Mouse (Mus musculus) lung, postnatal 14 days (tissue): Measurements from ENCODE around the gene Rwdd4a.

Experiments used
- DNase-seq: peaks from one replicate; pipeline ENCODE4 v3.0.0; 2021

Rwdd4a gene

GRCm38 (mm10) chr8:47533344-47534125, at the start of gene Rwdd4a, which contains the start of gene Trappc11:
Gene Rwdd4a (plus strand): TSS chr8:47533664.
Gene Trappc11 (minus strand): TSS chr8:47533470.
- DNase-seq = peak; percentile 96

GRCm38 (mm10) chr8:47487231-47487630, 46.2 kb upstream of the Rwdd4a start:
- DNase-seq = no peak

GRCm38 (mm10) chr8:47493106-47493505, 40.4 kb upstream of the Rwdd4a start:
- DNase-seq = peak; percentile 32

GRCm38 (mm10) chr8:47494602-47495153, 38.8 kb upstream of the Rwdd4a start:
- no peak for DNase-seq

- DNase-seq = no peak
Observed at GRCm38 (mm10) chr8:47495428-47495827, 38.0 kb upstream of the Rwdd4a start.

- DNase-seq = no peak
Observed at GRCm38 (mm10) chr8:47501994-47502393, 31.5 kb upstream of the Rwdd4a start.

- no peak for DNase-seq
Observed at GRCm38 (mm10) chr8:47502546-47502945, 30.9 kb upstream of the Rwdd4a start.

- no peak for DNase-seq
Observed at GRCm38 (mm10) chr8:47505431-47505830, 28.0 kb upstream of the Rwdd4a start.

GRCm38 (mm10) chr8:47510930-47511329, 22.5 kb upstream of the Rwdd4a start:
- DNase-seq = no peak

GRCm38 (mm10) chr8:47513601-47514000, 19.9 kb upstream of the Rwdd4a start:
- no peak for DNase-seq

GRCm38 (mm10) chr8:47528094-47528493, 5.4 kb upstream of the Rwdd4a start:
- DNase-seq = no peak

- DNase-seq = no peak
Observed at GRCm38 (mm10) chr8:47538323-47538722, 4.9 kb downstream of the Rwdd4a start.

- DNase-seq = no peak
Observed at GRCm38 (mm10) chr8:47542746-47543145, 9.3 kb downstream of the Rwdd4a start.

- no peak for DNase-seq
Observed at GRCm38 (mm10) chr8:47544094-47544493, 10.6 kb downstream of the Rwdd4a start.

GRCm38 (mm10) chr8:47547102-47547501, 13.6 kb downstream of the Rwdd4a start:
- DNase-seq = no peak

- DNase-seq = peak; percentile 18
Observed at GRCm38 (mm10) chr8:47553613-47554012, 20.1 kb downstream of the Rwdd4a start.

- peak; percentile 6 for DNase-seq
Observed at GRCm38 (mm10) chr8:47556446-47556845, 23.0 kb downstream of the Rwdd4a start.

GRCm38 (mm10) chr8:47558274-47558673, 24.8 kb downstream of the Rwdd4a start:
- no peak for DNase-seq

- DNase-seq = no peak
Observed at GRCm38 (mm10) chr8:47560801-47561200, 27.3 kb downstream of the Rwdd4a start.

- no peak for DNase-seq
Observed at GRCm38 (mm10) chr8:47566551-47566950, 33.1 kb downstream of the Rwdd4a start.

- no peak for DNase-seq
Observed at GRCm38 (mm10) chr8:47568098-47568497, 34.6 kb downstream of the Rwdd4a start.

- no peak for DNase-seq
Observed at GRCm38 (mm10) chr8:47570161-47570560, 36.7 kb downstream of the Rwdd4a start.

- DNase-seq = no peak
Observed at GRCm38 (mm10) chr8:47573482-47573881, 40.0 kb downstream of the Rwdd4a start.

GRCm38 (mm10) chr8:47581454-47581853, 48.0 kb downstream of the Rwdd4a start:
- no peak for DNase-seq

GRCm38 (mm10) chr8:47588616-47589015, 55.2 kb downstream of the Rwdd4a start:
- no peak for DNase-seq
